Mouse (Mus musculus): Measurements from ENCODE around the gene P2rx6.

P2rx6 gene

DNA sequence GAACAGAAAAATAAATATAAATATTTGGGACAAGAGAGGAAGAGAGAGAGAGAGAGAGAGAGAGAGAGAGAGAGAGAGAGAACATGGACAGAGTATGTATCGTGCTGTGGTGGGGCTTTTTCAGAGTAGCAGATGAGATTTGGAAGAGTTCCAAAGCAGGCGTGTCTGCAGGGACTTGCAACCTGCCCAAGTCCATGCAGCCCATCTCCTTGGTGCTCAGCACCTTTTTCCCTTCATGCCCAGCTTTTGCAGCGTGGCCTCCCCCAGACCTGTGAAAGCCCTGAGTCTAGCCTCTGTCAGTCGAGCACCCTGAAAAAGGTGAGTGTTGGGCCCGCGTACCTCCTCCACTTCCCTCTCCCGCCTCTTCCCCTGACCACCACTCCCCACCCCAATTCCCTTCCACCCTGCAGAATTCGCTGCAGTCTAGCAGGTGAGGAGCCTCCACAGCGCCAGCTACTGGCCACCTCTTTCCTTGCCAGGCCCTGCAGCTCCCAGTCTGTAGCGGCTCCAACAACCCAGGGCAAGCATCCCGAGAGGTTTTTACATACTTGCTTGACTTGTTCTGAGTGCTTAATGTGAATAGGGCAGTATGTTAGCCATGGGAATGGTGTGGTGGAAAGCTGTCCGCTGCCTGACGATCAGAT lies 56.4 kb downstream of the P2rx6 start:
- in situ Hi-C loops (cut with MboI; ENCODE audit: low pct_unique_long_range_greater_than_20kb in 1 of 2, low sequenced_read_pairs in 2 of 2, unreplicated experiment in 1 of 2): no loop called here

- in situ Hi-C loops (cut with MboI; ENCODE audit: low pct_unique_long_range_greater_than_20kb in 1 of 2, low sequenced_read_pairs in 2 of 2, unreplicated experiment in 1 of 2): no loop called here
Measured at GRCm38 (mm10) chr16:17619198-17620105, 57.8 kb downstream of the P2rx6 start, which contains the start of gene Smpd4. Gene Smpd4, plus strand, starts transcription at chr16:17619354.

- in situ Hi-C loops (cut with MboI; ENCODE audit: low pct_unique_long_range_greater_than_20kb in 1 of 2, low sequenced_read_pairs in 2 of 2, unreplicated experiment in 1 of 2): no loop called here
Measured at GRCm38 (mm10) chr16:17621936-17622335, 60.3 kb downstream of the P2rx6 start.

GRCm38 (mm10) chr16:17625488-17626268 lies 64.0 kb downstream of the P2rx6 start:
- in situ Hi-C loops (cut with MboI; ENCODE audit: low pct_unique_long_range_greater_than_20kb in 1 of 2, low sequenced_read_pairs in 2 of 2, unreplicated experiment in 1 of 2): no loop called here

DNA sequence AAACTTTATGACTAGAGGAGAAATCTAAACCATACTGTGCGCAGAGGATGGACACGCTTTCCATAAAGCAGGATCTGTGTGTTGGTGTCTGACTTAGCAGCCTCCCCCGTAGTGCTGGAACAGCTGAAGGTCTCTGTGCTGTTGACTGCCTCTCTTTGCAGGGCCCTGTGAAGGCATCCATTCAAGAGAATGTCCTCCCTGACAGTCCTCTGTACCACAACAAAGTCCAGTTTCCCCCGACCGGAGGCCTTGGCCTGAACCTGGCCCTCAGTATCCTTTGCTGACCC lies 64.5 kb downstream of the P2rx6 start:
- in situ Hi-C loops (cut with MboI; ENCODE audit: low pct_unique_long_range_greater_than_20kb in 1 of 2, low sequenced_read_pairs in 2 of 2, unreplicated experiment in 1 of 2): no loop called here
